Mouse (Mus musculus): ENCODE data around the gene Ddx5.
"Not testable (repeated sequence)": the region's sequence is repeated elsewhere in the genome, so short reads cannot be mapped to it uniquely, and the experiment has no call there.

Gene Ddx5

DNA sequence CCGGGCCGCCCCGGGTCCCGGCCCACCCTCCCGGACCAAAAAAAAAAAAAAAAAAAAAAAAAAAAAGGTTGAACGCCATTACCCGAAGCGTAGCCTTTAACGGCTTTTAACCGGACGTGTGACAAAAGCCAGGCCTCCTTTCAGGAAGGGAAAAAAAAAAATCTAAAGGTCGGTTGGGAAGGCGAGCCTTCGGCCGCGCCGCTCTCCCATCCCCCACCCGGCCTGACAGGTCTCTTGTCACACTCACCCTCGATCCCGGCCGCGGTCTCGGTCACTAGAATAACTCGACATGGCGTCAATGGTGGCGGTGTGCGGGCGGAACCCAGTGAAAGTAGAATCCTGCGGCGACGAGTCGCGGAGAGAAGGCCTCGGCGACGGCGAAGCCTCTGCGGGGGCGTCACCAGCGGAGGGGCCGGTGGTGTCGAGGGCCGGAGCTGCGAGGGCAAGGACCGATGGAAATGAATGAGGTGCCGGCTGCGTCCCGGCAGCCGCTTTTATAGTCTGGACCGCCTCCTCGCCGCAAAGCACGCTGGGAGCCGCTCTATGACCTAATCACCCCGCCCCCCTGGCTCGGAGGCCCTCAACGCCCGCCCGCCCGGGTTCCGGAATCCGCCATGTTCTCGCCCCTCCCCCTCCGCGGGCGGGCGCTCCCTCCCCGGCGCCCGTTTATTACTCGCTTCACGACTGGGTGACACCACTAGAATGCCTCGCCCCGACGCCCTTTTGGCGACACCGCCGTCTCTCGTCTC is 785 bp downstream of the Ddx5 start:
- DNase-seq = peak; percentile 100

DNA sequence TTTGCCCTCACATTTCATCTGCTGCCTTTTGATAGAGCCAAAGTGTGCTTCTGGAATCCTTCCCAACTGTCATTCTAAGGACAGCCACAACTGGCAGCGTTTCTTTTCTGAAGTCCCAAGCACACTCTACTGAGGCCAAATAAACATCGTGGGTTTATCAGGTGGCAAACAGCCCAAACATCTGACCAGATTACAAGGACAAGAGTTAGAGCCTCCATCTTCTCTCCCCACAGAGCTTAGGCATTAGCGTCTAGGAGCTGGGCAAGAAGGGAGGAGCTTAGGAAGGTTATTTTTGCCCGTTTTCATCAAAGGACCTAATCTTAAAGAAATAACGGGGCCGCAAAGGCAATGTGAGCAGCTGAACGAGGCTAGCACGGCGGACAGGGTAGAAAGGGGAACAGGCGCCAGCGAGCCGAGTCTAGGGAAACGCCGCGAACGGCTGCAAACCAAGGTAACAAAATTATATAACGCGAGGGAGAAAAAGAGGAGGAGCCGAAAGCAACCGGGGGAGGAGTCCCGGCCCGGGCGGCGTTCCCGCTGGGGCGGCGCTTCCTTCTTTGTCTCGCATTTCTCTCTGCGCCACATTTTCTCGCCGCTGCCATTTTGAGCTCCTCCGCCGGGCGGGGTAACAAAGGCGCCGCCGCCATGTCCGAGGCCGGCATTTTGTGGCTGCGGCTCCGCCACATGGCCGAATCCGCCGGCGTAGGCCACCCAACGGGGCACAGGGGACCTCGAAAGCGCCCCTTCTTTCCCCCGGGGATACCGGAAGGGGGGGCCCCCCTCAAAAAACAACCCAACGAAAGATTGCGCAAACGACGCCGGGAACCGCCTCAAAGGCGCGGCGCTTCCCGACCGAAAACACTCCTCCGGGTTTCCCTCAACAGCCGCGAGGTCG is 1.6 kb downstream of the Ddx5 start:
- DNase-seq = peak; percentile 95 to 96

DNA sequence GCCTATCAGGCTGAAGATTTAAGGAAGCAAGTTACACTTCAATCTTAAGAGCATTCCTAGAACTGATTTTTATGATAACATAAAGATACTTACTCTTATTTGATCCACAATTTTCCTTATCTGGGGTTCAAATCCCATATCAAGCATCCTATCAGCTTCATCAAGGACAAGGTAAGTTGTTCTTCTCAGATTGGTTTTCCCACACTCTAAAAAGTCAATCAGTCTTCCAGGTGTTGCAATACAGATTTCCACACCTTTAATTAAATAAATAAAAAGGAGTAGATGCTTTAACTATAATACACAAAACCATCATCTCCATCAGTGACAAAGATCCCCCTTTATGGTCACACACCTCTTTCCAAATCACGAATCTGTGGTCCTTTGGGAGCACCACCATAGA is 3.9 kb downstream of the Ddx5 start:
- DNase-seq = no peak

DNA sequence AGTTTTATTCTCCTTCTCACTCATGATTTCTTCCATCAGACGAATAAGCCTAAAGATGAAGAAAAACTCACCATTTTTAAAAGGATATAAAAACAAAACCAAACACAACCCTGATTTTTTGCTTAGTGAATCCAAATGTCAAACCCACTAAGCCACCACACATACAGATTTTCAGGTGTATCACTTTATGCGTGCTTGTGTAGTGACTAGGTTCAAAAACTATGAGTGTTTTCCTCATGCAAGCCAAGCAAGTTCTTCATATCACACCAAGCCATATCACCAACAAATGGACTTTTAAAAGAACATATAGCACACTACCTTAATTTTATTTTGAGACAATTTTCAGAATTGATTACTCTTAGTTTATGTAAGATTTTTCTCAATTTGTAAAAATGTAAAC is 4.5 kb downstream of the Ddx5 start:
- DNase-seq = no peak

DNA sequence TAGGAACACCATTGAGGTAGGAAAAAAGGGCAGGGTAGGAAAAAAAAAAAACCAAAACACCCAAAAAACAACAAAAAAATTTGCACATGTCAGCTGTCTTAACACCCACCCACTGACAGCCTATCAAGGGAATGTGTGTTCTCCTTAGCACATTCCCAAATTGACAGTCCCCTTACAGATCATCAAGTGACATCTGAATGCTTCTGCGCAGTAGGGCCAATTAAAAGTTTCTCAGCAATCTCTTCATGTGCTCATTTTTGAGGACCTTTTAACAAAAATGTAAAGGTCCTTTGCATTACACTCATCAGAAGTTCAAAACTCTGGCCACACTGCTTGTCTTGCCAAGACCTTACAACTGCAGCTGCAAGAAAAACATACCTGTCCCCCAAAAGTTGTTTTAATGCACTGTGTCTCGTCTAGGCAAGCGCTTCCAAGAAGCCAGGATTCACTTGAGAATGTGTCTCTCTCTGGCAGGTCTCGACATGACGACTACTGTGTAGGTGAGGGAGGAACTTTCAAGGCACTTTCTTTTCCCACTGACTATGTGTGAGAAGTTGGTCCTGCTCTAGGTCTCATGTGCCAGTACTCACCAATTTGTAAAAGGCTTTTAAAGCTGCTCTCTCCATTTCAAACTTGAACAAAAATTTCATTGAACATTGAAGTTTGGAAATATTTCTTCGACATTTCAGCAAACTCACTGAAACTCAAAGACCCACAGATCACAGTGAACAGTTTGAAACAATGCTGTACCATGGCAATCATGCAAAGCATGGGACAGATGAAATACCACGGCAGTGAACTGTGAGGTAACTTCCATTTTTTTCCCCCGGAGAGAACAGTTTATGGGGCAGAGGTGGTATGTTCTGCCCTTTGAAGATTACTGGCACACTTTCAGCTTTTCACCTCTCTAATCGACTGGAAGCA is 5.9 kb downstream of the Ddx5 start:
- no peak for DNase-seq

DNA sequence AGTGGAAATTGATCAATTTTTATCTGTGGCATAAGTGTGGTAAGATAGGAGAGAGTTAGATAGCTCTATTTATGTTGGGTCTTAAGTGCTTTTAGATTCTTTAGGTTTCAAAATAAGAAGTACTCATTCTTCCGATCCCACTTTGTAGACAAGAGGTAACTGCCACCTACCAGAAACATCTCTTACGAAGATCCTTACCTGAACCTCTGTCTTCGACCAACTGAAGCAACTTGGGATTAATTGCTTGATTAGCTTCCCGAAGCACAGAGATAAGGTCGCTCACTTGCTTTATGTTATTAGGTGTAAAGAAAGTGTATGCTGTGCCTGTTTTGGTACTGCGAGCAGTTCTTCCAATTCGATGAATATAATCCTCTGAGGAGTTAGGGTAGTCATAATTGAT is 6.7 kb downstream of the Ddx5 start:
- not testable (repeated sequence) for DNase-seq

DNA sequence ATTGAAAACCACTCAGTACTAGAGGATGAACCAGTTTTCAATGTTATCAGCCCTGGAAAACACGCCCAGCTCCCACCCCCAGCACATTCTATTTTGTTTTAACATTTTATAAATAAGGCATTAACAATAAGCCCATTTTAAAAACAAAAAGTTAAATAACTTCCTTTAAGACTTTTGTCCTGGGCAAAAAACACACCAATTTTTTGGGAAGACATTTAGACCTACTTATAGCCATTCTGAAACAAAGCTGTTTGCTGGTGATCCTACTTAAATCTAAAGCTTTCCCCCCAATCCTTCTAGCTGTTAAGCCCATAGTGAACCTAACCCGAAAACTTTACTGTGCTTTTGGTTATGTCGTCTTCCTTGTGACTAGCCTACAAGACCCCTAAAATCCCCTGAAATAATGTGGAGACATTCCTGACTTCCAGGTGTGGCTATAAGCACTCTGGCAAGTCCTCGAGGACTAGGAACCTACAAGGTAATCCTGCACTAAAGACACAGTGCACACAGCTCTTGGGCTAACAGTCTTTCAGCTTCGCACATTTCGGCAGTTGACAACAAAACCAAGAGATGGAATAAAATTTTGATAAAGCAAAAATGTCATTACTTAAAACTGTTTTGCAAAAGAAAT is 8.3 kb downstream of the Ddx5 start:
- no peak for DNase-seq

DNA sequence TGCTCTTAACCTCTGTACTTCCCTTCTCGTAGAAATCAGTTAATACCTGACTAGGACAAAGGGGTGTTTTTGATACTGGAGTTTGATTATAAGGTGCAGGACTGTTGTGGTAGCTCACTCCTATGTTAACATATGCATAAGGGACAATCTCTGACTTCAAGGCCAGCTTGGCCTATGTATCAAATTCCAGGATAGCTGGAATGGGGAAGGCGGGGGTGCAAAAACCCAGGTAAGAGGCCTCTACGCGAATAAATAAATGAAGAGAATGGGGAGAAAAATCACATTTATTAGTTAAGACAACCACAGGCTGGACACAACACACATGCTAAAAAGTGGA is 8.9 kb downstream of the Ddx5 start:
- no peak for DNase-seq

DNA sequence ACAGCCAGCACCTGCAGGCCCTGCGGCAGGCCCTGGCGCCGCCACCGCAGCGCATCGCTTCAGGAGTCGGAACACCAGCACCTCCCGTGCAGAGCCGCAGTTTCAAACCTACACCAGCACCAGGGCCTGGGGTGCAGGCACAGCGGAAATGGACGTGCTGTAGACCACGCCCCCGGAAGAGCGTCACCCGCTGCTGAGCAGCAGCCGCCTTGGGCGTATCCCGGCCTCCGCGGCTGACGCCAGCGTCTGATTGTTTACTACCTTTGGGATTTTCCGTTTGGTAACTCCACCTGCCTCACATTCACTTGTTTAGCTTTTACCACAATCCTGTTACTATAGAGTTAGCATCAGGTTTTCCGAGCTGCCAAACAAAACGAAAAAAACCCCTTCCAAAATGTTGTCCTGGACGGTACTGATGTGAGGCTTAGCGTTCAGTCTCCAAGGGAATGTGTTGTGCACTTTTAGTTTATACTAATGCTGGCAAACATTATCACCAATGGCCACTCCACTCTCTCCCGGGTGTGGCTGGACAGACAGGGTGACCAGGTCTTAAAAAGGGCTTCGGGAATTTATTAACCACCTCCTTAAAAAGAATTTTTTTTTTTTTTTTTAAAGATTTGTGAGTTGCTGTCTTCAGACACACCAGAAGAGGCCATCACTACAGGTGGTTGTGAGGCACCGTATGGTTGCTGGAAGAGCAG is 9.4 kb downstream of the Ddx5 start, which contains the start of gene Polg2:
TSS of gene Polg2 (minus strand) at position 150 of the 701 bp plus-strand sequence.
- peak; percentile 93 for DNase-seq

DNA sequence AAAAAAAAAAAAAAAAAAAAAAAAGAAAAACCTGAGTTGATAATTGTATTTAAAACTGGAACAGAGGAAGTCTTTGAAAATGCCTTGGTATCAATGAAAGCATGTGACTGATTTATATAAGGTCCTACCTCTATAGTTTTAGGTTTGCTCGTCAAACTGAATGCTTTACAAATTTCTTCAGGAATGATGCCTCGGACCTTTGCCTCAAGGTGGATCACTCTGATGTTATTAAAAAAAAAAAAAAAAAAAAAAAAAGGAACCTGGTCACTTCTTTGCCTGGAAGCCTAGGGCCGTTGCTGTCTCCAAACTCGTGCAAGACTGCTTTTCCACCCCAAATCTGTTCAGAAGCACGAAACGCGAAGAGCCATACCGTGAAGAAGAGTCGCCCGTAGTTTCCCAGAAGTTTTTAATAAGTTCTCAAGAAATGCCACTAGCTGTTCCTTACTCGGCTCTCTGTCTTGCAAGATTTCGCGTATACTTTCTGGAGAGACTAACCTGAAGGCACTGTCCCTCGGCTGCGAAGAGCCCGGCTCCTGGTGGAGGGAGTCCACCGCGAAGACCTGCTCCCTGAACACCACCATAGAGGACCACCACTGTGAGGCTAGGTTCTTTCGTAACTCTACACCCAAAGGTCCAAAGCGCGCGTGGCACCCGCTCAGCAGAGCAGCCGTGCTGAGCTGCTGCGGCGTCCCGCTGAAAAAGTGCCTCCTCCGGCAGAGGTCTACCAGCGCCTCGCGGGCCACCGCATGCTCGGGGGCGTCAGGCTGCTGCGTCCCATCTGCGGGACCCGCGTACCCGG is 10.2 kb downstream of the Ddx5 start:
- DNase-seq = no peak

DNA sequence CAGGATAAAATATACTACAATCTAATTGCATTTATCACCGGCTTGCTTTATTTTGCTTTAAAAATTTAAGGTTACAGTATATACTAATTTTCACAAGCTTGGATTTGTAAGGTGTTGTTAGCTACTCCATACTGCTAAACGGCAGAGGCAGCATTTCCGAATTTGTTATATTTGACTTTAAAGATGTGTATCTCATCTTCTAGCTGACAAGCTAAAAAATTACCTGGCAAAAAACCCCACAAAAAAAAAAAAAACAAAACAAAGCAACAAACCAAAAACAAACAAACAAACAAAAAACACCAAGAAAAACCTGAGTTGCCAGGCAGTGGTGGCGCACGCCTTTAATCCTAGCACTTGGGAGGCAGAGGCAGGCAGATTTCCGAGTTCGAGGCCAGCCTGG is 10.9 kb downstream of the Ddx5 start:
- DNase-seq = no peak

DNA sequence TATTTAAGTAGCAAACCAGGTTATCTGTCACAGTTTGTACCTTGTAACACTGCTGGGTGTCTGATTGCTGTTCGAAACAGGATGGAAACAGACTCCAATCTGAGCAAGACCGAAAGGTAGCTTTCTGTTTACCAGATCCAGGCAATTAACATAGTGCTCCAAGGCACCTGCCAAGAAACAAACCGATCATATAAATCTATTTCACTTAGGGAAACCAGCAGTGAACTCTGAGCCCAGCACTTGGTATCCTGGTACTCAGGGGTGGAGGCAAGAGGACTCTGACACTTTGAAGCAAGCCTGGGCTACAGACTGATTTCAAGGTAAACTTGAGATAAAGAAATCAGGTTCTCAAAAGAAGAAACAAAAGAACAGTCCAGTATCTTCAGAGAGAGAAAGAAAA is 11.6 kb downstream of the Ddx5 start:
- DNase-seq = no peak

DNA sequence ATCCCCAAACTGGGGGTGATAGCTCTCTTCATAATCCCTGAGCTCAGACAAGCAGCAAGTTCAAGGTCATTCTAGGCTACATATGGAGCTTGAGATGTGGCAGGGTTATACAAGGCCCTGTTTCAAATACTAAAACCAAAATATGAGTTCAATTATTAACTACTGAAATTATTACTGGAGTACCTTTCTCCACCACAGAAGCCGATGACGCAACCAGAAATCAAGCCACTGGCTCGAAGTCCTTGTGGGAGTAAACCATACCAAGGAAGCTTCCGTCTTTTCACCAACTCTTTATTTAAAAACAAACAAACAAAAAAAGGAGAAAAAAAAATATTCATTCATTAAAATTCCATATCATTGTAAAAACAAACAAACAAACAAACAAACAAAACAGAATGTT is 12.0 kb downstream of the Ddx5 start:
- no peak for DNase-seq

DNA sequence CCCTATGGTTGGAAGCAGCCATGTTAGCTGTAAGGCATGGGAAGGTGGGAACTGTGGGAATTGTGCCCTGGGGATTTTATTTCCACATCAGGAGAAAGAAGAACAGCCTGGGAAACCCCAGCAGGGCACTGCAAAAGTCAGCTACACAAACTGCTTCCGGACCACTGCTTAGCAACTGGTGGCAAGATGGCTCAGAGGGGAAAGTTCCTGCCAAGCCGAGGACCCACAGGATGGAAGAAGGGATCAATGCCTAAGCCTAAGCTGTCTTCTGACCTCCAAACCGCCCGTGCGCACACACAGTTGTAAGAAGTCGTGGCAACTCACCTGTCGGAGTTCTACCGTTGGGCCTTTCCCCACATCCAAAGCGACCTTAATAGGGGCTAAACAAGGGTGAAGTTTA is 15.9 kb downstream of the Ddx5 start:
- no peak for DNase-seq

DNA sequence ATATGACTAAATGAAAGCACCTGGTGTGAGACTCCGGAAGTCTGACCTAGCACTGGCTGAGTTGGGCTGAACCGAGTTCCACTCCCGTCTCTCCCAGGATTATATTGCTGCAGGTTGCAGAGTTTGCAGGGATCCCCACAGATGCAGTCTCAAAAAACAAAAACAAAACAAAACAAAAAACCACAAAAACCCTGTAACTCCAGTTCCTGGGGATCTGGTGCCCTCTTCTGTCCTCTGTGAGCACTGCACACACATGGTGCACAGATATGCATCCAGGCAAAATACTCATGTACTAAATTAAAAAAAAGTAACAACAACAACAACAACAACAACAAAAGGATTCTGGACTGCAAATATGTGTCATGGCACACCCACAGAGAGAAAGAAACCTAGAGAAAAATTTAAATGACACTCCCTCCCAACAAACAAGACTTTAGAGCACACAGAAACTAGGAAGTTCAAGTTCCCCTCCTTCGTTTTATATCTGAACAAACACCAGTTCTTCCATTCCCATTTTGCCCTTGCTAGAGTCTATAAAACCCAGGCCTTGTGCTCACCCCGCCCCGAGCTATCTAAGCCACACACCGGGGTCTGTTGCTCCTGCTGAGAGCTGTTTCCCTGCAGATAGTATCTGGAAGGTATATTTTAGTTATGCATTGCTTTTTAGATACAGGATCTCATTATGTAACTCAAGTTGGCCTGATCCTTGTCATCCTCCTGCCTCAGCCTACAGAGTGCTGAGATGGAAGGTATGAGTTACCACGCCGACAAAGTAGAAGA is 18.6 kb downstream of the Ddx5 start:
- DNase-seq = peak; percentile 31 to 44

DNA sequence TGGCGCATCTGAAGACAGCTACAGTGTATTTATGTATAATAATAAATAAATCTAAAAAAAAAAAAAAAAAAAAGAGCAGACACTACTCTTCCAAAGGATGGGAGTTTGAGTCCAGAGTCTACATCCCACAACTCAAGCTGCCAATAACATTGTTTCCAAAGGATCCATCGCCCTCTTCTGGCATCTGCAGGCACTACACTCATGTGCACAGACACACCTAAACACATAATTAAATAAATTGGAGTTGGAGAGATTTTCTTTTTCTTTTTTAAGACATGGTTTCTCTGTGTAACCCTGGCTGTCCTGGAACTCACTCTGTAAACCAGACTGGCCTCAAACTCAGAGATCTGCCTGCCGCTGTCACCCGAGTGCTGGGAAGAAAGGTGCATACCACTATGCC is 21.5 kb downstream of the Ddx5 start:
- DNase-seq = no peak

DNA sequence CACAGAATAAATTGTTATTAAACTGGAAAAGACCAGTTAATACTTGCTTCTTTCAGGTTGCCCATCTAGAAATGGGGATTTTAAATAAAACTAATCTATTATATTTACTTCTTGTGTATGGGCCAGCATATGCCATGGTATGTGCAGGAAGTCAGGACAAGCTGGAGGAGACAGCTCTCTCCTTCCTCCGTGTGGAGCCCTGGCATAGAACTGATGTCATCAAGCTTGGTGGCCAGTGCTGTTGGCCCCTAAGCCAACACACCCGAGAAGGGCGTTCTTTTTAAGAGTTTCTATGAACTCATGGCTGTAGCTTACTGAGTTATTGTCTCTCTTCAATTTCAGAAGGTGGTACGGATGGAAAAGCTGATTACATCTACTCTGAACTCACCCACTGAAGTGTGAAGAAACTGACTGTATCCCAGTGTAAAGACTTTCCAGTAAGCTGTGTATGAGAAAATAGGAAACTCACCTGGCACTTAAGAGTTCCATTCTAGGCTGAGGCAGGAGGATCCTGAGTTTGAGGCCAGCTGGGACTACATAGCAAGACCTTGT is 22.3 kb downstream of the Ddx5 start:
- no peak for DNase-seq

DNA sequence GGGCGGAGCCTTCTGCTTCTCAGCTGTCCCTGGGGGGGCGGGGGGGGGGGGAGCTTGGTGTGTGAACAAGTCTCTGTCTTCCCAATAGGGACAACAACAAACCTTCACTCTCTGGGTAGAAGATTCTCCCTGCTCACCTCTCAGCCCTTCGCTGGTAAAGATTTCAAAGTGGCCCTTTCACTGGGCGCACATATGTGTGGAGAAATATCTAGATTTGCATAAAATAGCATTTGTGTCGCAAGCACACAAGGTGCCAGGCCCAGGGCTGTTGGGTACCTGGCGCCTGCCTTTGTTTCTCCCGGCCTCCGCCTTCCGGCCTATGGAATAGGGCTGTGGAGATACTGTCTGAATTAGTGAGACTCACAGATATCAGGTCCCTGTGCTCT is 26.2 kb downstream of the Ddx5 start:
- DNase-seq = no peak

DNA sequence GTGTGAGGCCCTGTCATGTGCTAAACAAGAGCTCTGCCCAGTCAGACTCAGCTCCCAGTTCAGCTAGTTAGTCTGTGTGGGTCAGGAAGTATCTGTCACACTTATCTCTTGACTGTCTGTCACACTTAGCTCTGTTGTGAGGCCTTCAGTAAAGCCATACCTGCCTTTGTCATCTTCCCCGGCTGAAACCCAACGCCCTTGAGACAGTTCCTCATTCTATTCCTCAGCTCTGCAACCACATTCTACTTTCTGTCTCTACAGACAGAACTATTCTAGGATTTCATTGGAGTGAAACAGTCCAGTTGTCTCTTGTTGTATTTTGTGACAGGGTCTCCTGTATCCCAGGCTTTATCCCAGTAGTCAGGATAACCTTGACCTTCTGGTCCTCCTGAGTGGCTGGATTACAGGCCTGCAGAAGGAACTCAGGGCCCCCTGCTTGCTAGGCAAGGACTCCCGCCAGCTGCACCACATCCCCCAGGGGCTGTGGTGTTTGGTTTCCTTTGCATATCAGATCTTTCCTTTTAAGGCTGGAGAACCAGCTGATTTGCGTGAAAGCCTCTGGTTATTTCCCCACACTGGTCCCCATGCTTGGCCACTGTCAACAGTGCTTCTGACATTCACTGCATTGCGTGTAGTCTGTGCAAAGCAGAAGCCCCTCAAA is 26.7 kb downstream of the Ddx5 start:
- DNase-seq = no peak

All from cerebellum, postnatal 10 days (tissue).